Mouse (Mus musculus) mature B cell (primary cell): ENCODE results near the gene Pigk.

ENCODE experiments used
- in situ Hi-C: fragments of 300-500 bp; cut with MboI; formaldehyde crosslinking; loops from 2 replicates; pipeline ENCODE4 v1.14.3; 2019

The Pigk gene

DNA sequence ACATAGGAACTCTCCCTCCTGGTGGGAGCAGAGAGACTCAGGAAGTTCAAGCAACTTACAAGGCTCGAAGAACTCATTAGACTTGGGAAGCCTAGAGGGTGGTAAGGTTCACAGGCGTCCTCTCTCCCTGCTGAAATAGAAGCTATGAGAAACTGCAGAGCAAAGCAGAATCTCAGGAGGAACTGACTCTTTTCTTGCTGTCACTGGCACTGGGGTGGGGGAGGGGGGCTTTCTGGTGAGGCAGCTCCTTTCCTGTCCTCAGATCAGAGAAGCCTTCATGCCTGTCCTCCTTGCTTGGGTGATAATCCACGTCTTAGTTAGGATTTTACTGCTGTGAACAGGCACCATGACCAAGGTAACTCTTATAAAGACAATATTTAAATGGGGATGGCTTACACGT is 218.2 kb downstream of the Pigk start:
- in situ Hi-C loops = no loop called here

DNA sequence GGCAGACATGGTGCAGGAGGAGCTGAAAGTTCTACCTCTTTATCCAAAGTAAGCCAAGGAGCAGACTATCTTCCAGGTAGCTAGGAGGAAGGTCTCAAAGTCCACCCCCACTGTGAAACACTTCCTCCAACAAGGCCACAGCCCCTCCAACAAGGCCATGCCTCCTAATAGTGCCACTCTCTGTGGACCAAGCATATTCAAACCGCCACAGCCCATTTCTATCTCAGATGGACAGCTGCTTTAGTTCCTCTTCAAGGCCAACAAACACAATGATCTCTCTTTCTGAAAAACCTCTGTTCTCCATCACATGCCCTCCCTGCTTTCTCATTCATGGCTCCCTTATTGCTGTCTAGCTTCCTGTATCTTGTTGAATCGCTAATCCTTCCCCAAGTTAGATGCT is 218.6 kb downstream of the Pigk start:
- in situ Hi-C loops = no loop called here

GRCm38 (mm10) chr3:152933737-152934136 is 219.8 kb downstream of the Pigk start:
- in situ Hi-C loops = no loop called here

- in situ Hi-C loops = no loop called here
Observed at GRCm38 (mm10) chr3:152936313-152936712, 222.4 kb downstream of the Pigk start.

- in situ Hi-C loops = no loop called here
Observed at GRCm38 (mm10) chr3:152941671-152942070, 227.8 kb downstream of the Pigk start.

GRCm38 (mm10) chr3:152942985-152943384 is 229.1 kb downstream of the Pigk start:
- in situ Hi-C loops = no loop called here

- in situ Hi-C loops = no loop called here
Observed at GRCm38 (mm10) chr3:152944766-152945165, 230.9 kb downstream of the Pigk start.

DNA sequence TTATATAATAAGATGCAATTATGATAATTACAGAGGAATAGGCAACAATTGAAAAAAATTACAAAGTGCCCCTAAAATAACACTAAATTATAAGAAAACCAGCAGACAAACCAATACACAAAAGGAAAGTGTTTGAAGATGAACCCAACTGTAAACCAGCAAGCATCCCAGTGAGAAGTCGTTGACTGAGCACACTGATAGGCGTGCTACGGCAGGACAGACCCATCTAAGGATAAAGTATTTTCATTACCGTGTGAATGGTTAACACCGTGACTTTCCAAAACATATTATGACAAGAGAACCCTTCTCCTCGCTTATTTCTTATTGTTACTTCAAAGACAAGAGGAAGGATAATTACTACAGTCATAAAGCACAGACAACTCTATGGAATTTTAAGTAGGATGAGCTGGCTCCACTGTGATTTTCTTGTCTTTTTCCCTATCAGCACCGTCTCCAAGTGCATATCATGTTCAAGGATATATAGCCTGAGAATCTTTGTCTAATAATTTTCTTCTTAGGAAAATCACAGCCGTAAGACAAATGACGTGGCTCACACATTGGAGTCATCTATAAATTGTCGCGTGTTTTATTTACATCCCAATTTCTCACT is 233.2 kb downstream of the Pigk start:
- in situ Hi-C loops = no loop called here

- in situ Hi-C loops = no loop called here
Observed at GRCm38 (mm10) chr3:152948556-152948955, 234.7 kb downstream of the Pigk start.

- in situ Hi-C loops = no loop called here
Observed at GRCm38 (mm10) chr3:152949233-152949777, 235.4 kb downstream of the Pigk start.

- in situ Hi-C loops = loop anchor here (25.0 kb wide), 1 partner anchor 163 kb away; no protein-coding TSS in a partner anchor
Observed at GRCm38 (mm10) chr3:152950299-152950698, 236.4 kb downstream of the Pigk start.

DNA sequence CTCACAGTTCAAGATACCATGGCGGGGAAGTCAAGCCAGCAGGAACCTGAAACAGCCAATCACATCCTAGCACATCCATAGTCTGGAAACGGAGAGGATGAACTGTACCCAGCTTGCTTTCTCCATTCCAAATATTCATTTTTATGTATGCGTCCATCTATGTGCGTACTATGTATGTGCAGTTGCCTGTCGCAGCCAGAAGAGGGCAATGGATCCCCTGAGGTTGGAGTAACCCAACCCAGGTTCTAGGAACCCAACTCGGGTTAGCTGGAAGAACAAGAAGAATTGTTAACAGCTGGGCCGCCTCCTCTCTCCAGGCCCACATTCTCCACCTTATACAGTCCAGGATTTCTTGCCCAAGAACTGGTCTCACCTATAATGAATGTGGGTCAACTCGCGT is 237.0 kb downstream of the Pigk start:
- in situ Hi-C loops = loop anchor here (25.0 kb wide), 1 partner anchor 164 kb away; no protein-coding TSS in a partner anchor

DNA sequence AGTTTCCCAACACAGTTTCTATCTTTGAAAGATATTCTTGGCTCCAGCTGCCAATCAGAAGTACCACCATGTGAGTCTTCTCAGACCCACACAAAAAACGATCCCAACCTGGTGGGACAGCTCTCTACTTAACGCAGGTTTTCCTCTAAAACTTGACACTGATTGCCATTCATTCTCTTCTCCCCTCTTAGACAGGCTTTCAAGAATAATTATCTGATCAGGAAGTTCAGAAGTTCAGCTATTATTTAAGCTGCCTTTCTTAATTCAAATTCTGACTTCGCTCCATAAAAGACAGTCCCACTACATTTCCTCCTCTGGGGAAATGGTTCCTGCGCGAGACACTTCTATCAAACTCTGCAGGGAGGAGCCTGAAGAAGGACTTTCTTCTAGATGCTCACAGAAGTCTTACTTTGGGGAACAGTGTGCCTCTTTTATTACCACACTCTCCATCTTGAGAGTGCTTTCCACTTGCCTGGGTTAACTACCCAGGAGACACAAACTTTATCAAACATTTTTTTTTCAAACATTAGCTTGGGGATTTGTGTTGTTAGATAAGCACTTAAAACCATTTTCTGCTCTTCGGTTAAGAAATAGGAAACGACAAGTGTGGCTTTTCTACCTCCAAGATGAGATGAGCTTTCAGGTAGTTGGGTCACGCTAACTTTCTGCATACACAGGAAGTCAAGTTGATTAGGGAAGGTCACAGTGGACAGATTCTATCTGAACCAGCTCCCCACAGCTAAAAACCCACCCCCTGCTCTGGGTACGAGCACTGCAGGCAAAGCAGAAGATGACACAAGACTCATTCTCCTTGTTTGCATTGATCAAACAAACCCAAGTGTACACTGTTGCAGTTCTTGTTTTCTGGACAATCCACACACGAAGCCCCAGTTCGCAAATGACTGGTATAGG is 238.0 kb downstream of the Pigk start:
- in situ Hi-C loops = loop anchor here (25.0 kb wide), 1 partner anchor 165 kb away; no protein-coding TSS in a partner anchor

GRCm38 (mm10) chr3:152956038-152956437 is 242.1 kb downstream of the Pigk start:
- in situ Hi-C loops = loop anchor here (25.0 kb wide), 1 partner anchor 169 kb away; no protein-coding TSS in a partner anchor

- in situ Hi-C loops = loop anchor here (25.0 kb wide), 1 partner anchor 169 kb away; no protein-coding TSS in a partner anchor
Observed at GRCm38 (mm10) chr3:152956771-152957170, 242.9 kb downstream of the Pigk start.

GRCm38 (mm10) chr3:152958358-152959150 is 244.7 kb downstream of the Pigk start:
- in situ Hi-C loops = loop anchor here (25.0 kb wide), 1 partner anchor 171 kb away; no protein-coding TSS in a partner anchor

DNA sequence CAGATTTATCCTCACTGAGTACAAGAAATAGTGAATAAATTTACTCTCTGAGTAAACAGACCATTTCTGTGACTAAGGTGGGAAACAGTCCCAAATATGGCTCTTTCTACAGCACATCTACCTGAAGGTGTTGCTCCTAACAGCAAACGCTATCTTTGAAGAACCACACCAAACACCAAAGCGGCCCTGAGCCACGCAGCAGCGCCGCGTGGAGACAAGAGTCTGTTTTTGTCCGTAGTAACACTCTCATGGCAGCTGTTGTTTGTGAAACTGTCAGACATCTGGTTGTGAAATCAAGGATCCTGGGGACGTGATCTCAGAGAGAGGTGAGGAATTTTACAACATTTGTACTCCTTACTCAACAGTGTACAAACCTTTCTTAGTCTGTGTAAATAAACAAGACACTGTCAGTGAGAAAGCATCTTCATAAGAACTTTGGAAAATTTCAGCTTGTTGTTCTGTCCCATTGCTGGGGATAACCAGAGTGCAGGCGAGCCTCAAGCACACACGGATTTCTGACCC is 248.0 kb downstream of the Pigk start:
- in situ Hi-C loops = loop anchor here (25.0 kb wide), 1 partner anchor 175 kb away; no protein-coding TSS in a partner anchor

DNA sequence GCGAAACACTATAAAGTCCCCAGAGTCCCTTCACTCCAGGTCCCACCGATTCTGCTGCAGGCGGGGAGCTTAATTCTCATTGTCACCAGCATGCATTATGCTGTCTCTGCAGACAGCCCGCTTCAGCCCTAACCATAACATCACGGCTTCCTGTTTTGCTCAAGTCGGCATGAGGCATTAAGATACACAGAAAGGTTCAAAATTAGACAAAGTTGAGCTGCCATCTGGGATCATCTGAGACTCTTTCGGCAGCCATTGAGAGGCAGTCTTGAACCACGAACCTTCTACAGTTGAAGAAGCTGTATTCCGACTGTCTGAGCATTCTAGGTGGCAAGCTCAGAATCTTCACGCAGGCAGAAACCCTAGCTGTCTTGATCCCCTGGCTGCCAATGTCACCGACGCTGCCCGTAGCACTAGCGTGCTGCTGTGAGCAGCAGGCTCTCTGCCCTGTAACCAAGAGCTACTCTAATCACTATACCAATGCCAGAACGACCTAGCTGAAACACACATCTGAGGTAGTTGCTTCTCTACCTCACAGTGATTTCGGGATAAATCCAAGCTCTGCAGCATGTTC is 256.0 kb downstream of the Pigk start:
- in situ Hi-C loops = loop anchor here (25.0 kb wide), 1 partner anchor 183 kb away; no protein-coding TSS in a partner anchor

DNA sequence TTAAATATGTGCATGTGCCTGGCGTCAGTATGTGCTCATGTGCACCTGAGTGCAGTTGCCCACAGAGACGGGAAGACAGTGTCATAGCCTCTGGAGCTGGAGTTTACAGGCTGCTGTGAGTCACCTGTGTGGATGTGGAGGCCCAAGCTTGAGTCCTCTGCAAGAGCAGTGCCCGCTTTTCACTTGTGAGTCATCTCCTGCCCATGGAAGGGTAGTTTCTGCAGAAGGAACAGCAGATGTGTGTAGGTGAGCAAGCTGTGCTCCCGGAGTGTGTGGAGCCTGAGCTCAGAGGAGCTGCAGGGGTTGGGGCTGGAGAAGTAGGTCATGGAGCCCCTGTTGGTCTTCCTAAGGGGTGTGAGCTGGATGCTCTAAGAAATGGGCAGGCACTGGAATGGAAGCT is 257.5 kb downstream of the Pigk start:
- in situ Hi-C loops = loop anchor here (25.0 kb wide), 1 partner anchor 184 kb away; no protein-coding TSS in a partner anchor

DNA sequence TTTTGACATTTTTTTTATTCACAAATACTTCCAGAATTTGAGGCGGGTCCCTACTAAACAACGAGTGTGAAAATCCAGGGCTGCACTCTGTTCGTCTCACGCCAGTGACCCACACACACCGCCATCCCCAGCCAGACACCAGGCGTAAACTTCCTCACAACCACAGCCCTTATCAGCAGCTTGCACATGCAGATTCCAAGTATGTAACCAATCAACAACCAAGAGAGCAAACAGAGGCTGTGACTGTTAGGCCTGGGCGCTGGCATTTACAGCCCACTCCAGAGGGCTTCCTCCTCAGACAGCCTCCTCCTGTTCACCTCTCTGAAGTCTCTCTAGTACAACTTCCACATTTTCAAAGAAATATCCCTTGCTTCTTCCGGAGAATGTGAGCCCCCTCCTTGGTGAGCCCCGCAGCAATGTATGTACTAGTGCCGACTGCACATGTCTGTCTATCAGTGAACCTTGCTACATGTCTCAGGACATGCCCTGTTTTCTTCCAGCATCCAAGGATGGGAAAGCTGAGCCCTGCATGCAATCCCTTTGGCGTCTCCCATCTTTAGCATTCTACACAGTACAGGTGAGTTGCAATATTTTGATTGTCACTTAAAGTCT is 265.7 kb downstream of the Pigk start:
- in situ Hi-C loops = no loop called here
